Mouse (Mus musculus) right cerebral cortex, adult 2 months (tissue): ENCODE measurements at regions not wholly inside any gene's neighbourhood (a gene's known extent, or its start where the extent isn't known, plus 50 kb on each side); places are given as distances from the start of the nearest gene placed in this dataset.
A peak's percentile ranks its signal among the peaks of the same experiment; 100 is the strongest.
"Not testable (repeated sequence)": the region's sequence is repeated elsewhere in the genome, so short reads cannot be mapped to it uniquely, and the experiment has no call there.

Source experiments
- DNase-seq, 2 experiments: peaks; one replicate each; pipeline ENCODE4 v3.0.0; 2021 to 2022; ENCODE audit warnings: low spot score in 2 of 2

DNA sequence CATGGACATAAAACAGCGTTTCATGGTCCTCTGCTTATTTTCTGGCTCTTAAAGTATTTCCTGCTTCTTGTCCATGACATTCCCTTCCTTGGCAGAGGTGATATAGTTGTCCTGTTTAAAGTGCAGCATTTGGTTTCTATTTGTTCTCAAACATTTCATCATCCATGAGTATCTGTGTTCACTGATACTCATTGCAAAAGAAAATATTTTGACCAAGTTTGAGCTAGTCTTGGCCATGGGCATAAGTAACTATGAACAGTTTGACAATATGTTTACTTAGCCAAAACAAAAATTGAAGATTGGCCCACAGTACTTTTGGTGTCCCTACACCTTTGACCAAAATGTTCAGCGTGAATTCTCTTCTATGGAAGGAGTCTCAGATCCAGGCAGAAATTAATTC lies 58.7 kb upstream of the 2310057J18Rik start:
- DNase-seq = not testable (repeated sequence)

GRCm38 (mm10) chr10:29087823-29088222 lies 55.8 kb upstream of the Soga3 start:
- peak; percentile 59 to 74 for DNase-seq
